Mouse (Mus musculus) embryonic facial prominence, embryonic 14.5 days (tissue): ENCODE data around the gene Sec14l1. TPM values are rescaled to one million over a fixed set of nuclear protein-coding genes. Genes with fewer than 3 reads are reported as not detected.

Source experiments
- ATAC-seq: fragments of 200-750 bp; cut with Nextera tagmentation; 2 replicates; pipeline ENCODE4 v1.8.0; 2017; ENCODE audit warnings: low read depth, moderate number of reproducible peaks, moderate TSS enrichment
- DNase-seq: peaks from one replicate; pipeline ENCODE4 v3.0.0-alpha.2; 2015; ENCODE audit warnings: low spot score
- H3K27ac ChIP-seq: fragments of 300-500 bp; sonication (generic); replicated peaks from 2 replicates; pipeline ENCODE4 v1.5.1; 2014; ENCODE audit warnings: low read depth, mild to moderate bottlenecking, low read length, moderate library complexity
- H3K27me3 ChIP-seq: fragments of 300-500 bp; sonication (generic); replicated peaks from 2 replicates; pipeline ENCODE4 v1.6.1; 2014; ENCODE audit warnings: low read length; ENCODE audit not compliant: control insufficient read depth, insufficient read depth
- H3K36me3 ChIP-seq: fragments of 300-500 bp; sonication (generic); 2 replicates; pipeline ENCODE4 v1.6.1; 2014; ENCODE audit warnings: low read length, mixed read lengths; ENCODE audit not compliant: control insufficient read depth, insufficient read depth
- H3K4me1 ChIP-seq: fragments of 300-500 bp; sonication (generic); 2 replicates; pipeline ENCODE4 v1.6.1; 2014; ENCODE audit warnings: antibody characterized with exemption, low read length; ENCODE audit not compliant: control insufficient read depth, insufficient read depth
- H3K4me2 ChIP-seq: fragments of 300-500 bp; sonication (generic); 2 replicates; pipeline ENCODE4 v1.6.1; 2014; ENCODE audit warnings: low read depth, mild to moderate bottlenecking, low read length, moderate library complexity, mixed read lengths
- H3K4me3 ChIP-seq: fragments of 300-500 bp; sonication (generic); 2 replicates; pipeline ENCODE4 v1.5.1; 2014; ENCODE audit warnings: low read depth, mild to moderate bottlenecking, low read length
- H3K9ac ChIP-seq: fragments of 300-500 bp; sonication (generic); 2 replicates; pipeline ENCODE4 v1.6.1; 2014; ENCODE audit warnings: low read depth, mild to moderate bottlenecking, low read length, moderate library complexity, mixed read lengths
- H3K9me3 ChIP-seq: fragments of 300-500 bp; sonication (generic); 2 replicates; pipeline ENCODE4 v1.6.1; 2016; ENCODE audit warnings: low read length; ENCODE audit not compliant: control insufficient read depth
- WGBS: fragments of 180-500 bp; shearing (Covaris S2); extraction: QIAGEN DNeasy Blood & Tissue Kit; methylation state at CpG from one replicate; pipeline ENCODE4 v1.1.7; 2014; 5-methylcytosine and 5-hydroxymethylcytosine counted together
- microRNA-seq: library from miRNA; unstranded; fragments of <30 nt; microRNA quantifications from one replicate; pipeline ENCODE4, GENCODE M21; 2016; ENCODE audit warnings: borderline number of aligned reads
- polyA plus RNA-seq: library from polyadenylated mRNA; unstranded; fragments of >200 nt; fragmentation: Nextera tagmentation; extraction: Ambion mirVana; gene quantifications from 2 replicates; pipeline ENCODE4 v1.2.1, GENCODE M21; 2014

Sec14l1 gene
- polyA plus RNA-seq, 1 experiment from 2014 or later: 45.4 TPM

DNA sequence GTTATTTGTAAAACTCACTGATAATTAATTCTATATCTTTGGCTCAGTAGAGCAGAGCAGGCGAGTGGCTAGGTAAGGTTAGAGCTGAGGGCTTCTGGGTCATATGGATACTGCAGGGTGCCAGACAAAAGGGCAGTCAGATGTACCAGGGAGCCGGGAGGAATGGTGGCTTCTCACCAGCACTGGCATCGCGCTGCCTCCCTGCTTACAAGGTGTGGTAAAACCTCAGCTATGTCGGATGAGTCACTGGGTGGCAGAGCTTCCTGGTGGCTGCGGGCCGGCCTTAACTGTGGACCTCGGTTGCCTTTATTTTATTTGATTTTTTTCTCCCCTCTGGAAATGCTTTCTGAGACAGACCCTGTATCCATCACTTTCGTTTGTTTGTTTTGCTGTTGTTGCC is 90.5 kb downstream of the Sec14l1 start:
- no peaks in the 10 kb centered on the region for H3K9me3 ChIP-seq
- no peak overlapping the region for H3K4me3 ChIP-seq
- H3K4me2 ChIP-seq: no peak overlapping the region
- peaks cover 9% of the 10 kb centered on the region; the same call in 1 of the 2 replicates for H3K27me3 ChIP-seq
- H3K27ac ChIP-seq: no peak overlapping the region
- no peaks in the 10 kb centered on the region for H3K36me3 ChIP-seq
- H3K4me1 ChIP-seq: peaks cover 35% of the 10 kb centered on the region
- WGBS: 82% methylated on average over 8 of the region's 9 CpGs
- no peak overlapping the region for H3K9ac ChIP-seq
- ATAC-seq (no peak), DNase-seq (no peak)

GRCm38 (mm10) chr11:117207436-117207835 is 92.5 kb downstream of the Sec14l1 start:
- H3K4me1 ChIP-seq: peaks cover 26% of the 10 kb centered on the region; the same call in 1 of the 2 replicates
- ATAC-seq (no peak), DNase-seq (no peak)
- H3K9ac ChIP-seq: no peak overlapping the region
- no peak overlapping the region for H3K27ac ChIP-seq
- no peak overlapping the region for H3K4me3 ChIP-seq
- no peaks in the 10 kb centered on the region for H3K9me3 ChIP-seq
- no peak overlapping the region for H3K4me2 ChIP-seq
- 66% methylated on average over 5 of the region's 5 CpGs for WGBS
- no peaks in the 10 kb centered on the region for H3K27me3 ChIP-seq
- H3K36me3 ChIP-seq: no peaks in the 10 kb centered on the region

DNA sequence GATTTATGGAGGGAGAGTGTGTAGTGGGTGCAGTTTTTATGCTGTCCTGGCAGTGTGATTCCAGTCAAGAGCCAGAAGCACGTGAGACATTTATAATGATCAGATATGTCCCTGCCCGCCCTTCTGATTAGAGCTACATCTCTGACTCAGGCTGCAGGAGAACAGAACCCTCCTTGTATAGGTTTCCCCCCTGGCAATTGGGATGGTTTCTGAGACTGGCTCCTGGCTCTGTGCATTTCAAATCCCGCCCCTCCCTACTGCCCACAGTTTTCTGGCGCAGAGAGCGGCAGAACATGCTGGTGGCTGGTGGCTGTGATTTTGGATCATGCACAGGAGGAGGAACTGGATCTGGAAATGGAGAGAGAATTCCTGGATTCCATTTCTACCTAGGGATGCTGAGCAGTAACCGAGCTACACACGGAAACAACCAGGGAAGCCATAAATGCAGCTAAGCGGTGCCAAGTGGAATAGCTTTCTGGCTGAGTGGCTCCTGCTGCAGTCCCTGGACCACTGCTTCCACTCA is 93.2 kb downstream of the Sec14l1 start:
- no peak for ATAC-seq

More for the DNA sequence above, 93.2 kb downstream of the Sec14l1 start:
- Histone ChIP-seq H3K27me3 (no peaks in the 10 kb centered on the region), H3K9me3 (no peaks in the 10 kb centered on the region), H3K9ac (no peak overlapping the region; the same call in 1 of the 2 replicates), H3K27ac (peak overlapping the region; percentile 64), H3K4me1 (peaks cover 22% of the 10 kb centered on the region; the same call in 1 of the 2 replicates), H3K36me3 (no peaks in the 10 kb centered on the region), H3K4me3 (no peak overlapping the region), H3K4me2 (no peak overlapping the region)
- DNase-seq: peak; percentile 41
- 49% methylated on average over 8 of the region's 8 CpGs for WGBS

Small RNAs within 50 kb of the gene (microRNA-seq; reads per million reads assigned to microRNA genes)
- gene Gm24323 (not detected), gene Mir6516 (1.00 reads per million)

Other genes starting within 250 kb of the Sec14l1 start
- 1.1 and 1.6 TPM in 2 replicates for gene Mgat5b, start 196.3 kb upstream of the Sec14l1 start, polyA plus RNA-seq
- gene Sept9, start 84.5 kb downstream of the Sec14l1 start, polyA plus RNA-seq: 115 and 138 TPM in 2 replicates